Mouse (Mus musculus): ENCODE measurements around the gene 0610040J01Rik.

DNA sequence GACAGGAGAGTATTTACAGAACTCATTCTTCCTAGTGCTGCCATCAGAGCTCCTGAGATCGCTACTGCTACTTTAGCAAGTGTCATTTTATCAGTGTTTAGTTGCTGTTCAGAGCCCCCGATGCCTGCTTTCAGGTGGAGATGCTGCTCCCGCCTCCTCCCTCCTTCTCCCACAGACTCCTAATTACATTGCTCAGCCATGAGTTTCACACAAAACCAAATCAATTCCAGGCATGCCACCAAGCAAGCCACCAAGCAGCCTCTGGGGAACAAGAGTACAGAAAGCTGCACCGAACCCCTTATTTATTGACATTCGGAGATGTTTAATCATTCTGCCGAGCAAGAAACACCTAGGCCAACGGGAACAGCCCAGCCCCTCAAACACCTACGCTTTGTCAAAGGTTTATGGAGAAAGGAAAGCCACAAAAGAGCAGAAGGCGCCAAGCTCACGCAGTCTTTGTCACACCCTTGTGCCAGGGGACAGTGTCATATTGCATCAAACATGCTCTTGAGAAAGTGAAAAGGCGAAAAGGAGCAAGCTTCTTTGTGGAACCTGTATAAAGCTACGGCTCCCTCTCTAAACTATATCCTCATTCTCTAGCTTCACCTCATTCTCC is 27.7 kb downstream of the 0610040J01Rik start:
- TF ChIP-seq CTCF (IDR thresholded peaks at IDR 0.05; ENCODE audit: low read depth) = no peak
- TF ChIP-seq EP300 (optimal IDR thresholded peaks at IDR 0.05) = no peak
